Mouse (Mus musculus) neutrophil, adult 5-6 weeks (primary cell): ENCODE results near the gene Gm15127. TPM values are rescaled to one million over a fixed set of nuclear protein-coding genes. Genes with fewer than 3 reads are reported as not detected.
"Not testable (repeated sequence)": the region's sequence is repeated elsewhere in the genome, so short reads cannot be mapped to it uniquely, and the experiment has no call there.

Source experiments
- ATAC-seq: fragments of 151-379, 151-347 bp; 2 replicates; pipeline ENCODE4 v1.8.0; 2017; ENCODE audit warnings: mild to moderate bottlenecking, moderate TSS enrichment; ENCODE audit not compliant: insufficient number of reproducible peaks, poor library complexity, low FRiP score, severe bottlenecking; ENCODE audit errors: extremely low read depth
- total RNA-seq: library from RNA; stranded (forward); fragments of 200-1000 nt; gene quantifications from 2 replicates; pipeline ENCODE4 v1.2.3, GENCODE M21; 2017

Gm15127 gene
- total RNA-seq: not detected in 2 replicates

- ATAC-seq: not testable (repeated sequence)
Observed at GRCm38 (mm10) chrX:148663298-148663697, at the start of gene Gm15127. Gm15127 (plus strand) TSS chrX:148663598.

GRCm38 (mm10) chrX:148615053-148615452 is 48.3 kb upstream of the Gm15127 start, which contains the start of gene Gm8334:
Gm8334 (minus strand) TSS chrX:148615153.
- not testable (repeated sequence) for ATAC-seq

- ATAC-seq: not testable (repeated sequence)
Observed at GRCm38 (mm10) chrX:148676290-148676689, 12.9 kb downstream of the Gm15127 start.

Other genes starting within 250 kb of the Gm15127 start
- gene Gm15114, start 174.6 kb upstream of the Gm15127 start, total RNA-seq: not detected in 2 replicates
- gene Gm8334, start 48.4 kb upstream of the Gm15127 start, total RNA-seq: not detected in 2 replicates
- gene Luzp4, start 194.0 kb downstream of the Gm15127 start, total RNA-seq: not detected in 2 replicates